Mouse (Mus musculus) spleen, adult 18-20 months (tissue): Measurements from ENCODE around the gene Gm20388.

Experiments used
- DNase-seq, 2 experiments: peaks; one replicate each; pipeline ENCODE4 v3.0.0; 2022; ENCODE audit warnings: mixed read lengths in 2 of 2

Gene Gm20388

GRCm38 (mm10) chr8:124379289-124379688 lies 4468.6 kb downstream of the Gm20388 start:
- no peak for DNase-seq

- DNase-seq = no peak
Measured at GRCm38 (mm10) chr8:124382235-124382634, 4471.6 kb downstream of the Gm20388 start.

- DNase-seq = no peak
Measured at GRCm38 (mm10) chr8:124384336-124384735, 4473.7 kb downstream of the Gm20388 start.

GRCm38 (mm10) chr8:124386225-124386899 lies 4475.7 kb downstream of the Gm20388 start:
- DNase-seq = no peak

- no peak for DNase-seq
Measured at GRCm38 (mm10) chr8:124389495-124389894, 4478.9 kb downstream of the Gm20388 start.

- no peak for DNase-seq
Measured at GRCm38 (mm10) chr8:124391191-124391590, 4480.6 kb downstream of the Gm20388 start.

GRCm38 (mm10) chr8:124392271-124393012 lies 4481.8 kb downstream of the Gm20388 start:
- no peak for DNase-seq

- no peak for DNase-seq
Measured at GRCm38 (mm10) chr8:124393013-124393412, 4482.4 kb downstream of the Gm20388 start.

- no peak for DNase-seq
Measured at GRCm38 (mm10) chr8:124393927-124394326, 4483.3 kb downstream of the Gm20388 start.

- no peak for DNase-seq
Measured at GRCm38 (mm10) chr8:124394951-124395350, 4484.3 kb downstream of the Gm20388 start.
